Mouse (Mus musculus): Measurements from ENCODE around the gene Tmem178b. TPM values are rescaled to one million over a fixed set of nuclear protein-coding genes. Genes with fewer than 3 reads are reported as not detected.

Tmem178b gene
- polyA plus RNA-seq, 1 experiment from 2014 or later, result 48.9 TPM

DNA sequence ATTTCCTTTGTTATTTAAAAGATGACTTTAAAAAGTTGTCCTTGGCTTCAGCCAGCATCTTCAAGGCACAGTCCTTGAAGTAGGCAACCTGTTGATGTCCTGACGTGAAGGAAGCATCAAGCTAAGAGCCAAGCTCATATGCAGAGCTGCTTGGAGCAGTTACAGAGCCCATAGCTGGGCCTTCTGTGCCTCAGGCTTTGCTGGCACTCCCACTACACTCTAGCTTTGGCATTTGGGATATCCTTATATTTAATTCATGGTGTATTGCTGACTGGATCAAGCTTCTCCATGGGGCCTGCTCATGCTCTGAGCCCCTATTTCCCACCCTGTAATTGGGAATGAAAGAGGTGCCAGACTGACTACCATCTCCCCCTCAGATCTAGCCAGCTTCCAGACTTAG is 179.5 kb downstream of the Tmem178b start:
- Histone ChIP-seq H3K4me2 (ENCODE audit: low read depth, low read length) (no peak overlapping the region), H3K9me3 (ENCODE audit: control insufficient read depth, low read length) (no peaks in the 10 kb centered on the region), H3K36me3 (ENCODE audit: control insufficient read depth, insufficient read depth, low read length) (no peaks in the 10 kb centered on the region), H3K9ac (replicated peaks; ENCODE audit: low read depth, low read length) (no peak overlapping the region), H3K27me3 (ENCODE audit: control insufficient read depth, insufficient read depth, low read length) (no peaks in the 10 kb centered on the region), H3K27ac (ENCODE audit: low read depth, low read length) (no peak overlapping the region), H3K4me1 (ENCODE audit: control insufficient read depth, insufficient read depth, low read length) (peaks cover 3% of the 10 kb centered on the region; the same call in 1 of the 2 replicates), H3K4me3 (ENCODE audit: low read depth, low read length) (no peak overlapping the region)
- WGBS, result 84% methylated on average over 1 of the region's 1 CpGs
- no peak for ATAC-seq (ENCODE audit: low read depth)

- WGBS, result 72% methylated on average over 3 of the region's 3 CpGs
- Histone ChIP-seq H3K4me1 (ENCODE audit: control insufficient read depth, insufficient read depth, low read length) (no peaks in the 10 kb centered on the region), H3K4me3 (ENCODE audit: low read depth, low read length) (no peak overlapping the region)
These were observed 186.4 kb downstream of the Tmem178b start for GRCm38 (mm10) chr6:40059466-40059865.

GRCm38 (mm10) chr6:40061327-40062189 is 188.5 kb downstream of the Tmem178b start:
- Histone ChIP-seq H3K4me3 (ENCODE audit: low read depth, low read length) (no peak overlapping the region), H3K4me2 (ENCODE audit: low read depth, low read length) (no peak overlapping the region), H3K9me3 (ENCODE audit: control insufficient read depth, low read length) (no peaks in the 10 kb centered on the region), H3K36me3 (ENCODE audit: control insufficient read depth, insufficient read depth, low read length) (no peaks in the 10 kb centered on the region), H3K27me3 (ENCODE audit: control insufficient read depth, insufficient read depth, low read length) (no peaks in the 10 kb centered on the region), H3K4me1 (ENCODE audit: control insufficient read depth, insufficient read depth, low read length) (no peaks in the 10 kb centered on the region), H3K9ac (replicated peaks; ENCODE audit: low read depth, low read length) (no peak overlapping the region), H3K27ac (ENCODE audit: low read depth, low read length) (no peak overlapping the region)
- 62% methylated on average over 5 of the region's 5 CpGs for WGBS
- no peak for ATAC-seq (ENCODE audit: low read depth)

More at GRCm38 (mm10) chr6:40059466-40059865, 186.4 kb downstream of the Tmem178b start:
- no peak overlapping the region for H3K9ac ChIP-seq (replicated peaks; ENCODE audit: low read depth, low read length)
- H3K27me3 ChIP-seq (ENCODE audit: control insufficient read depth, insufficient read depth, low read length), result no peaks in the 10 kb centered on the region
- H3K4me2 ChIP-seq (ENCODE audit: low read depth, low read length), result no peak overlapping the region
- H3K27ac ChIP-seq (ENCODE audit: low read depth, low read length), result no peak overlapping the region
- no peak for ATAC-seq (ENCODE audit: low read depth)
- no peaks in the 10 kb centered on the region for H3K36me3 ChIP-seq (ENCODE audit: control insufficient read depth, insufficient read depth, low read length)
- no peaks in the 10 kb centered on the region for H3K9me3 ChIP-seq (ENCODE audit: control insufficient read depth, low read length)

DNA sequence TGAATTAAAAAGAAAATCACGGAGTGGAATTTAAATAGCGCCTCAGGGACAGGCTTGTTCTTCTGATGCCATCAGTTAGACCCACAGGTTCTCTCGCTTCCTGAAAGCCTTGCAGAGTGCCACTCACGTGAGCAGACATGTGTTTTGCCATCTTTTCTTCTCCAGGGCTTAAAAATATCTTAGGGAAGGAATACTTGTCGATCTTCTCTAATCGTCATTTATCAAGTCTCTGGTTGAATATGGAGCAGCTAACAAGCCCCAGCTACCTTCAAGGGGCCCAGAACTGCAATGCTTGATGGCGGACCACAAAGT is 189.1 kb downstream of the Tmem178b start:
- Histone ChIP-seq H3K4me2 (ENCODE audit: low read depth, low read length) (no peak overlapping the region), H3K4me3 (ENCODE audit: low read depth, low read length) (no peak overlapping the region), H3K4me1 (ENCODE audit: control insufficient read depth, insufficient read depth, low read length) (no peaks in the 10 kb centered on the region), H3K27ac (ENCODE audit: low read depth, low read length) (no peak overlapping the region), H3K9me3 (ENCODE audit: control insufficient read depth, low read length) (no peaks in the 10 kb centered on the region), H3K9ac (replicated peaks; ENCODE audit: low read depth, low read length) (no peak overlapping the region), H3K27me3 (ENCODE audit: control insufficient read depth, insufficient read depth, low read length) (no peaks in the 10 kb centered on the region), H3K36me3 (ENCODE audit: control insufficient read depth, insufficient read depth, low read length) (no peaks in the 10 kb centered on the region)
- 82% methylated on average over 7 of the region's 7 CpGs for WGBS
- ATAC-seq (ENCODE audit: low read depth), result no peak

DNA sequence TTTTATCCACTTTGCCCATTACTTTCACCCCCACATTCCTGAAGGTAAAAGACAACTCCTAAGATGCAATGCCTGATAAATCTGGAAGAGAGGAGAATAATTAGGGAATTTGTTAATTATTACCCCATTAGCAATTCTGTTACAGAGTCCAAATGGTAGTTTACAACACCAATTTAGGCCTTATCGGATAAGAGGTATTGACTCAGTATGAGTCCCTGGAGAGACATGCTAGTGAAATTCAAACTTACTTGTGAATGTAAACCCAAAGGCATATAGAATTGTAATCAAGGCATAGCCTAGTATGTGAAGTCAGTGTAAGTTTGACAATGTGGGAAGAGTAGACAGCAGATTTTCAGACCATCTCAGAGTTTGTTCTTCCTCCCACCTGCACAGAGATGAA is 190.4 kb downstream of the Tmem178b start:
- ATAC-seq (ENCODE audit: low read depth), result no peak
- WGBS, result 54% methylated on average over 1 of the region's 1 CpGs

GRCm38 (mm10) chr6:40063899-40064298 is 190.8 kb downstream of the Tmem178b start:
- Histone ChIP-seq H3K4me2 (ENCODE audit: low read depth, low read length) (no peak overlapping the region), H3K27me3 (ENCODE audit: control insufficient read depth, insufficient read depth, low read length) (no peaks in the 10 kb centered on the region), H3K9ac (replicated peaks; ENCODE audit: low read depth, low read length) (no peak overlapping the region), H3K4me3 (ENCODE audit: low read depth, low read length) (no peak overlapping the region), H3K36me3 (ENCODE audit: control insufficient read depth, insufficient read depth, low read length) (no peaks in the 10 kb centered on the region), H3K27ac (ENCODE audit: low read depth, low read length) (no peak overlapping the region), H3K9me3 (ENCODE audit: control insufficient read depth, low read length) (no peaks in the 10 kb centered on the region), H3K4me1 (ENCODE audit: control insufficient read depth, insufficient read depth, low read length) (0 out of 2 replicates have a peak, but pooled peaks cover 2% of the 10 kb centered on the region)
- WGBS, result 65% methylated on average over 1 of the region's 1 CpGs
- no peak for ATAC-seq (ENCODE audit: low read depth)

More for the DNA sequence above, 190.4 kb downstream of the Tmem178b start:
- Histone ChIP-seq H3K9ac (replicated peaks; ENCODE audit: low read depth, low read length) (no peak overlapping the region), H3K27ac (ENCODE audit: low read depth, low read length) (no peak overlapping the region), H3K9me3 (ENCODE audit: control insufficient read depth, low read length) (no peaks in the 10 kb centered on the region), H3K4me3 (ENCODE audit: low read depth, low read length) (no peak overlapping the region), H3K4me1 (ENCODE audit: control insufficient read depth, insufficient read depth, low read length) (0 out of 2 replicates have a peak, but pooled peaks cover 2% of the 10 kb centered on the region), H3K36me3 (ENCODE audit: control insufficient read depth, insufficient read depth, low read length) (no peaks in the 10 kb centered on the region), H3K27me3 (ENCODE audit: control insufficient read depth, insufficient read depth, low read length) (no peaks in the 10 kb centered on the region), H3K4me2 (ENCODE audit: low read depth, low read length) (no peak overlapping the region)

DNA sequence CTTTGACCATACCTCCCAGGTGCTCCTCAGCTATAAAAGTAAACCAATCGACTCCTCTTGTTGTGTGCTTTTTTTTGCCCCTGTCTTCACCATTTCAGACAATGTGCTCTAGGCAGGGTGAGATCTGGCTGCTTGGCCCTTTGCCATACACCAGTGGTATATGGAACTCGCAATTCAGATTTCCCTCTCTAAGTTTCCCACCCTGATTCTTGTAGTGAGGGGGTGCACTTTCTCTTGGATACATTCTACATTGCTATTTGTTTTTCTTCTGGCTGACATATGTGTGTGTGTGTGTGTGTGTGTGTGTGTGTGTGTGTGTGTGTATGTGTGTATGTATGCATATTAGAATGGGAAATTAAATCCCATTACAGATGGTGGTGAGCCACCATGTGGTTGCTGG is 191.3 kb downstream of the Tmem178b start:
- H3K9me3 ChIP-seq (ENCODE audit: control insufficient read depth, low read length), result no peaks in the 10 kb centered on the region
- H3K9ac ChIP-seq (replicated peaks; ENCODE audit: low read depth, low read length), result no peak overlapping the region
- ATAC-seq (ENCODE audit: low read depth), result no peak
- H3K4me3 ChIP-seq (ENCODE audit: low read depth, low read length), result no peak overlapping the region
- H3K36me3 ChIP-seq (ENCODE audit: control insufficient read depth, insufficient read depth, low read length), result no peaks in the 10 kb centered on the region
- no peak overlapping the region for H3K27ac ChIP-seq (ENCODE audit: low read depth, low read length)
- WGBS, result 68% methylated on average over 2 of the region's 2 CpGs
- no peaks in the 10 kb centered on the region for H3K27me3 ChIP-seq (ENCODE audit: control insufficient read depth, insufficient read depth, low read length)
- 0 out of 2 replicates have a peak, but pooled peaks cover 2% of the 10 kb centered on the region for H3K4me1 ChIP-seq (ENCODE audit: control insufficient read depth, insufficient read depth, low read length)
- H3K4me2 ChIP-seq (ENCODE audit: low read depth, low read length), result no peak overlapping the region

- Histone ChIP-seq H3K27me3 (ENCODE audit: control insufficient read depth, insufficient read depth, low read length) (no peaks in the 10 kb centered on the region), H3K9ac (replicated peaks; ENCODE audit: low read depth, low read length) (no peak overlapping the region), H3K36me3 (ENCODE audit: control insufficient read depth, insufficient read depth, low read length) (no peaks in the 10 kb centered on the region), H3K4me1 (ENCODE audit: control insufficient read depth, insufficient read depth, low read length) (0 out of 2 replicates have a peak, but pooled peaks cover 2% of the 10 kb centered on the region), H3K27ac (ENCODE audit: low read depth, low read length) (peak overlapping the region; percentile 10; the same call in 1 of the 2 replicates), H3K4me2 (ENCODE audit: low read depth, low read length) (no peak overlapping the region), H3K4me3 (ENCODE audit: low read depth, low read length) (no peak overlapping the region), H3K9me3 (ENCODE audit: control insufficient read depth, low read length) (no peaks in the 10 kb centered on the region)
- WGBS, result 79% methylated on average over 6 of the region's 6 CpGs
- no peak for ATAC-seq (ENCODE audit: low read depth)
These were observed 195.4 kb downstream of the Tmem178b start for GRCm38 (mm10) chr6:40068467-40068866.

DNA sequence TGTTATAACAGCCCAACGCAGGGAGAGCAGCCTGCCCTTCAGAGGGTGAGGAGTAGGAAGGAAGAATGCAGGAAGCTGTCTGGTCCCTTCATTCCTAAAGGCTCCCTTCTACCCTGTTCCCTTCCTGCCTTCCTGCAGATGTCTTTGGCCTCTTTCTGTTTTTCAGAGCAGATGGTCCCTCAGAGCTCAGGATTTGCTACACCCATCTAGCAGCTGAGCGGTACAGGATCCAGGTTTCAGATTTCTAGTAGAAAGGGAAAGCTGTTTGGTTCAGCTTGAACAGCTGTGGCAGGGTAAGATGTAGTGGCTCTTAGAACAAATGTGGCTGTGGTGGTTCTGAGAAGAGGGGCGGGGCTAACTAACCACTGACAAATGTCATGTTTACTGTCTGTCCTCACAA is 197.9 kb downstream of the Tmem178b start:
- Histone ChIP-seq H3K27me3 (ENCODE audit: control insufficient read depth, insufficient read depth, low read length) (no peaks in the 10 kb centered on the region), H3K36me3 (ENCODE audit: control insufficient read depth, insufficient read depth, low read length) (no peaks in the 10 kb centered on the region), H3K27ac (ENCODE audit: low read depth, low read length) (no peak overlapping the region), H3K4me3 (ENCODE audit: low read depth, low read length) (no peak overlapping the region), H3K9ac (replicated peaks; ENCODE audit: low read depth, low read length) (no peak overlapping the region), H3K9me3 (ENCODE audit: control insufficient read depth, low read length) (no peaks in the 10 kb centered on the region), H3K4me2 (ENCODE audit: low read depth, low read length) (no peak overlapping the region), H3K4me1 (ENCODE audit: control insufficient read depth, insufficient read depth, low read length) (0 out of 2 replicates have a peak, but pooled peaks cover 2% of the 10 kb centered on the region)
- WGBS, result 63% methylated on average over 3 of the region's 3 CpGs
- ATAC-seq (ENCODE audit: low read depth), result 0 out of 2 replicates have a peak, but pooled peaks have one; percentile 46

All from neural tube, embryonic 14.5 days (tissue).